Mouse (Mus musculus) lung, postnatal 14 days (tissue): ENCODE measurements around the gene Prim2.
A peak's percentile ranks its signal among the peaks of the same experiment; 100 is the strongest.

Source experiments
- DNase-seq: peaks from one replicate; pipeline ENCODE4 v3.0.0; 2021

The Prim2 gene

DNA sequence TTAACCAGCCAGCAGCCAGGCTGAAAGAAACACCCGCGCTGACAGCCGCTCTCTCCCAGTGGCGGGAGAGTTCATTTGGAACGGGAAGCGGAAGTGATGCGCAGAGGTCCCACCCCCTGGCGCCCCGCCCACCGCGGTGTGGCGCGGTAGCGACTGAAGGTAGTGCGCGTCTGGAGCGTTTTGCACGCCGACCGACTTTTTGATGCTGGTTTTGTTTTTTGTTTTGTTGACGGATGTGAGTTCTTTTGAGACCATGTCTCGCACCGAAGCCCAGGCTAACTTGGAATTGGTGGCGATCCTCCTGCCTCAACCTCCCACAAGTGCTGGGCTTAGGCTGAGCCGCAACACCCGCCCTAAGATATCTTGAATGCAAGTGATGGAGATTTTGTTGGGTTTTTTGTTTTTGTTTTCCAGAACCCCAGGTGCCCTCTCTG, at the start of gene Prim2:
TSS of gene Prim2 (minus strand) at position 88 of the 434 bp plus-strand sequence.
- DNase-seq: peak; percentile 90

DNA sequence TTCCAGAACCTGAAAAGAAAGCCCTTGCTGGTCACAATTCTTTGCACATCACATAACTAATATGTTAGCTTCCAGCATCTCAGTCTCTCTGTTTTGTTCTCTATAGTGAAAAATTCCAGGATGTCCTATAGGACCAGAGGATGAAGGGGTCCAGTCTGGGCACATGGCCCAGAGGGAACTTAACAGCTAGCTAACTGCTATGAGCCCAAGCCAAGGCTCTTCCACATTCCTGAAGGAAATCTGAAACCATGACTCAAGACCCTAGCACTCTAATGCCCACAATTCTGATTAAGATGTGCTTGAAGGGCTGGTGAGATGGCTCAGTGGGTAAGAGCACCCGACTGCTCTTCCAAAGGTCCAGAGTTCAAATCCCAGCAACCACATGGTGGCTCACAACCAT, 48.0 kb upstream of the Prim2 start:
- DNase-seq: no peak

DNA sequence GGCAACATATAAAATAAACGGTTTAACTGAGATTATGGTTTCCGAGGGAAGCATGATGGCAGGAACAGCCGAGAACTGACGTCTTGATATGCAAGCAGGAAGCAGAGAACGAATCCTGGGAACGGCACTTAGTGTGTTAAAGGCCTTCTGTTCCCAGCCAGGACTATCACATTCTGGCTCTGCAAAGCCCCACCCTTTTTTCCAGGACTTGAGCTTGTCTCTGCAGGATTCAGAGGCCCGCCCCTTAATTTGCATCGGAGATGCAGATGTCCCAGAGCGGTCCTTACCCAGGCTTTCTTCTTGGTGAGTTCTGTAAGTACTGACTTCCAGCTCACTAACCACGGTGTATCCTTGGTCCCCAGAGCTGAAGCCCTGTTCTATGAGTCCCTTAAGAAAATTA, 45.2 kb upstream of the Prim2 start:
- DNase-seq: no peak

DNA sequence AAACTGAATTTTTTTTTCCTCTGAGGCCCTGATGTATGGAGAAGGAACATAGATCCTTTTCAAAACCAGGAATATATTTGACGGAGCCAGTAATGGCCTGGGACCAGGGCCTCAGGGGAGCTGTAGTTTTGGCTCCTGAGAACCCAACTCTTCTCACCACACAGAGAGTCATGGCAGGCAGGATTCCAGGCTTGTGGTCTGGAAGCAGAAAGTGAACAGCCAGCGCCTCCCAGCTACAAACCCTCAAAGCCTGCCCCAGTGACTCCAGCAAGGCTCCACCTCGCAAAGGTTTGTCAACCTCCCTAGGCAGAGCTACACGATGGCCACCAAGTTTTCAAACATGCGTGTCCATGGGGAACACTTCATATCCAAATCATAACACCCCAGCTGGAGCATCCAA, 42.4 kb upstream of the Prim2 start:
- no peak for DNase-seq

DNA sequence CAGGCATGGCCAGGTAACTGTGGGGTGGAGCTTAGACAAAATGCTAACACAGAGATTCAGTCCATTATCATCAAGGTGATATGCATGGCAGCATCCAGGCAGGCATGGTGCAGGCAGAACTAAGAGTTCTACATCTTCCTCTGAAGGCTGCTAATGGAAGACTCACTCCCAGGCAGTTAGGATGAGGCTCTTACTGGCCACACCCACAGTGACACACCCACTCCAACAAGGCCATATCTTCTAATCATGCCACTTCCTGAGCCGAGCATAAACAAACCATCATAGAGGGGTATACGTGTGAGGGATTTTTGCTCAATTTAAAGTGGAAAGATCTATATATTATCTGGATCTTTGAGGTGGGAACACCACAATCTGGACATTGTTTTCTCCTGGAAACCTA, 40.0 kb upstream of the Prim2 start:
- DNase-seq: no peak

DNA sequence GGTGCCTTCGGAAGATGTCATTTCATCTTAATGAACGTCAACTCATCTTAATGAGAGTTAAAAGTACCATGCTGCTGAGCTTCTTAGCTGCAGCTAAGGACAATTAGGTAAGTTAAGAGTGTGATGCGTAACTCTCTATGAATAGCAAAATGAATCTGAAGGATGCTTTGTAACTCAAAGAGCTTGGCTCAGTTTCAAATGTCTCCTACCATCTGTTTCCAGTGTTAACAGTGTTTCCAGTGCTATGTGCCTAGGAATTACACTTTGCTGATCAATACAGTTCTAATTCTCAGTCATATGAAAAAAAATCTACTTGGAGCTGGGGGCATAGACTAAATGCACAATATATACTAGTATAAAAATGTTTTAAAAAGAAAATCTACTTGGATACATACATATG, 31.6 kb upstream of the Prim2 start:
- DNase-seq: no peak

DNA sequence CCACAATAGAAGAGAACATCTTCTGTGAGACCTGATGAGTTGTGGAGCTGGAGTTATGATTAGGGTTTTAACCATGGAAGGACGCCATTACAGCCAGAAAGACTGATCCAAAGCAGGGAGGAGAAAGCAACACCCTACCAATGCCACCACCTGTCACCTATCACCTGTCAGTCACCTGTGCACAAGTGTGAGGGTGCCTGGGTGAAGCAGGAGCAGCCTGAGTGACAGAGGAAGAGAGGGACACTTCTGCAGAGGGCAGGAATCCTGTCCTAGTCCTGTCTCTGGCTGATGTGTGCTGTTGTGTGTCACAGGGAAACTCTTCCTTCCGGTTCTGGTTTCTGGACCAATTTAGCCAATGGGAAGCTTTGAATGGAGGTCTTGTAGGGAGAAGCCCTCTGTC, 26.4 kb upstream of the Prim2 start:
- no peak for DNase-seq

DNA sequence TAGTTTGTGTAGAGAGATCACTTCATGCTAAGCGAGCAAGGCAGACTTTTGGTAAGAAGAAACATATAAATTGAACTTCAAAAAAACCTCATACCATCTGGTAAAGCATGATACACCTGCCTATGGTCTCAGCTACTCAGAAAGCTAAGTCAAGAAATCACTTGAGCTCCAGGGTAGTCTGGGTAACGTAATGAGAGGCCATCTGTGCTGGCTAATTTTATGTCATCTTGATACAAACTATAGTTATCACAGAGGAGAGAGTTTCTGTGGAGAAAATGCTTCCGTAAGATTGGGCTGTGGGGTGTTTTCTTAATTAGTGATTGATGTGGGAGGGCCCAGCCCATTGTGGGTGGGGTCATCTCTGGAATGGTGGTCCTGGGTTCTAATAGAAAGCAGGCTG, 24.3 kb upstream of the Prim2 start:
- DNase-seq: no peak

DNA sequence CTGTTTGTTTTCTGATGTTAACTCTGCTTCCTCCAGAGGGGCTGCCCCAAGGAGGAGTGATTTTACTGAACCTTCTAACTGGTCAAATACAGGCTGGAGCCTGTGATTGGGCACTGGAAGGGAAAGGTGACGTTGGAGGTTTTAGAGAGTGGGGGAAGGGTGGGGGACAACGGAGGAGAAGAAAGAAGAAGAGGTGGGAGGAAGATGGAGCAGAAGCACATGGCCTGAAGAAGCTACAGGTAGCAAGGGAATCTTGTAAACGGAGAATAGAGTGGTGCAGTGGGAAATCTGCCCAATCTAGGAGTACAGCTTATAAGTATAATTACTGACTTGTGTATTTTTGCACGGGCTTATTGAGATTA, 20.5 kb upstream of the Prim2 start:
- DNase-seq: no peak

DNA sequence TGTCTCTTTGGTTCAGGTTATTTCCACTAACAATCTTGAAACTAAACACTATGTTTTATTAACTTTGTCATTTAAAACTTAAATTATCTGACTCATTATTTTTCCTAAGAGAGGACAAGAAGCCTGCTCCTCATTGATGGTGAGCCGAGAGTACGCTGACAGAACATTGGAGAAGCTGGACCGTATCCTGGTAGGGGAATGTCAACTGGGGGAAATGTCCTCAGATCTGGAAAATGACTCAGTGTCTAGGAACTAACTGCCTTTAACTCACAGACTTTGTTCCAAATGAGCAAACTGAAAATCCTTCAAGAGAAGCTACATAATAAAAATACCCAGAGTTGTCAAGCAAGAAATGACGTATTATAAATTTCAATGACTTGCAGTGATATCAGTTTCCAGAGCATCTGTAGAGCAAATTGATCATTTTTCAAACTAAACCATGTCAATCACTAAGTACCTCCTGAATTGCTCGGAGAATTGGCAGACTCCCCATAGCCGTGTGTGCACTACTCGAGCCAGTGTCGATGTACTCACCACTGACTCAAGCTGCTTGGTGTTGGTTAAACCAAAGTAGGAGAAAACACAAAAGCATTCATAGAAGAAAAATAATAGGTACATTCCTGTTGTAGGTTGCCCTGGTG, 20.0 kb upstream of the Prim2 start:
- DNase-seq: no peak

DNA sequence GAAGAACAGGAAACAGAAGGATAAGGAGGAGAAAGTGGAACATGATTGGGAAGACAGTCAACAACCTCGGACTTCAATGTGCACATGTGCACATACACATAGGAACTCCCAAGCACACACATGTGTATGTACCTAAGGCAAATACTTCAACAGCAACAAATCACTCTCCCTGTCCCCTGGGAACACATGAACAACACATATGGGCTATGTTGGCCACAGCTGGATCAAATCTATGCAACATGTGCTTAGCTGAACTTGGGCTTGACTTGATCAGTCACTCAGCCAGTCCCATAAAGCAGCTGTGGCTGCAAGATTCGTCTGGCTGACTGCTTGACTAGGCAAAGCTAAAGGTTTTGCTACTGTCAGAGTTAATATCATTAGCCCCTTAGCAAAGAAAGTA, 19.2 kb upstream of the Prim2 start:
- no peak for DNase-seq

DNA sequence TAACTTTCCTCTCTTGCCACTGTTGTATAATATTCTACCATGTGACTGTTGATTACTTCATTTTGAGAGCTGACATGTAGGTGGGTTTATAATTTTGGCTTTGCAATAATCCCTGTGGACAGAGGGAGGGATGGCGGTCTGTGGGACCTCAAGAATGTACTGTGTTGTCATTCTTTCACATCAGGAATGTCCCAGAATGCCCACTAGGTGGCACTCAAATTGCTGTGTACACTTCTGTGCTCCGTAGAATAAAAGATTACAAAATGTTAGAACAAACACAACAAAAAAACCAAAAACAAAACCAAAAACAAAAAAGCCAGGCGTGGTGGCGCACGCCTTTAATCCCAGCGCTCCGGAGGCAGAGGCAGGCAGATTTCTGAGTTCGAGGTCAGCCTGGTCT, 14.9 kb upstream of the Prim2 start:
- DNase-seq: peak; percentile 45

DNA sequence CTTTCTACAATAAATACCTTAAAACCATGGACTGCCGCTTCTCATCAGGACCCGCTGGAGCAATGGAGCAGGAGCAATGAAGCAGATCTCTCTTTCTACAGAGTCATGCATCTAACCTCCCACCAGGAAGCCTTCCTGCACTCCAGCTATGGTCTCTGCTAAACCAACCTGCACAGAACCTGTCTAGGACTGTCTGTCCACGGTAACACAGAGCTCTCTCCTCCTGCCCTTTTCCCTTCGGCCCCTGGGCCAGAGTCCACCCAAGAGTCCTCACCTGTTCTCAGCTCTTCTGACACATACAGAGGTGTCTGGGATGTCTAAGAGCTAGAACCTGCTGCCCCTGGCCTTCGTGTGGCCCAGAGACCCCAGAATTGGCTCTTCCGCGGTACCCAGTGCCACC, 11.3 kb upstream of the Prim2 start:
- no peak for DNase-seq

DNA sequence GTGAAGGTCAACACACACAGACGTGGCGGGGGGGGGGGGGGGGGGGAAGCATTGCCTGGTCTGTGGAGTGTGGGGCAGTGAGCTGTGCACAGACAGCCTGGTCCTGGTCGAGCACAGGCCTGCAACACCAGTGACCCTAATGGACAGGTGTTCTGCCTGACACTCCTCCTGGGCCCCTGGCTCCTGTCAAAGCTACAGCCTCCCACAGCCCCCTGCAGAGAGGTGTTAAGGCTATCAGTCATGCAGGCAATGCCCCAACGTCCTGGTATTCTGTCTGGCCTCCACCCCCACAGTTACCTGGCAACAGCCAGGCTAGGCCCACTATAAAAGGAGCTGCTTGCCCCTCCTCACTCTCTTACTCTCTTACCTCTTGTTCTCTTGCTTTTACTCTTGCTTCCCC, 10.8 kb upstream of the Prim2 start:
- no peak for DNase-seq

DNA sequence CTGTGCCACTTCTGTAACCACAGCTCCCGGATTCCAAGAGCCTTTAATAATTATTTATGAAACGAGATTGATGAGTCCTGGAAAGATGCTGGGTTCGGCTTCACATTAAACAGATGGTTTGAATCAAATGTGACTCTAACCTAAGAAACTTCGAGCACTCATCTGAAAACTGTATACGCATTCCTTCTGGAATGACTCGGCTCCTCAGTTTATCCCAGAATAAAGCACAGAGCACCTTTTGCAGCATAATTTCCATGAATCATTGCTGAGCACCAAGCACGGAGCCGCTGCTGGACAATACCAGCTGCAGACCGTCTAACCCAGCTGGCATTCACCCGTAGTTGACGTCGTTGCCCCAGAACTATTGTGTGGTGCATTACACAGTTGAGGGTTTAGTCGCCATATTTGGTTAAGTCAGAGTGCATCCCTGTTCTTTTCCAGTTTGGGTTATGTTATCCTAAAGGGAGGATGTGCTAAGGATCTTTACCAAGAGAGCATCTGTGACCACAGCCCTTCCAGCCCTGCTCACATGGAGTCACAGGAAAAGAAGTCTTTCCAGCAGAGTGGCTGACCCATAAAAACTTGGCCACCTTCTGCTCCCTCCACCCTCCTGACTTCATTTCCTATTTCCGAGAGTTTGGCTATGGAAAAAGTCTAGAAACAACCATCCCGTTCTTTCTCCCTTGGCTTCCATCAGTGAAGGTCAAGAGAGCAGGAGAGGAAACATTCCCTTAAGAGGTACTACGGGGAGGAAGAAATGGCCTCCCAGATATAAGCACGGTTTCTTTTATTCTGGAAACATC, 3.8 kb upstream of the Prim2 start:
- DNase-seq: no peak

DNA sequence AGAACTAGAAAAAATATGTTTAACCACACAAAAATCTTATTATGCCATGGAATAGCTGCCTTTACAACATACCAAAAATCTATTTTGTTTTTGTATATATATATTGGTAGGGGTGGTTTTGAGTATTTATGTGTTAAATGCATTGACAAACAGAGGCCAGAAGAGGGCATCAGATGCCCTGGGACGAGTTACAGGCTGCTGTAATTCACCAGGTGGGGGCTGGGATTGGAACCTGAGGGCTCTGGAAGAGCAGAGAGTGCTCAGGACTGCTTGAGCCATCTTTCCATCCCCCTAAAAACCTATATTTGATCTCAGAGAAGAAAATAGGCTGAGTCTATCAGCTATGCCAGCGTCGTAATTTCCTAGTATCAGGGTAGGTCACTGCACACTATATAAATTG, 2.9 kb upstream of the Prim2 start:
- peak; percentile 28 for DNase-seq

DNA sequence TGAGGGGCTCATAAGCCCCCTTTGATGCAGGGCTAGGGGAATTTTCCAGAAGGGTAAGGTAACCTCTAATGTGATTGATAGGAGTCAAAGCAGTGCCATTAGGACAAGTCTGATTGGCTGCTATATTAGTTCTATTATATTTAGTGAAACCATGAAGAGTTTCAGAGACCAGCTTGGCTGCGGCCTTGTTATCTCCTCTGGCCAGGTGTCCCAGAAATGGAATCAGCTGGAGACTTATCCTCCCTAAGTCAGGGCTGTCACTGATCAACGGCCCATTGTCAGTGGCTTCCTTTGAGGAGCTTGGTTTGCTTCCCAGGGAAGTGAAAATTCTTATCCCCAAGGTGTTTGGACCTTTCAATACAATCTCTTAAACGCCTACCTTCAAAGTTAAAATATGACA, 2.5 kb upstream of the Prim2 start:
- no peak for DNase-seq

DNA sequence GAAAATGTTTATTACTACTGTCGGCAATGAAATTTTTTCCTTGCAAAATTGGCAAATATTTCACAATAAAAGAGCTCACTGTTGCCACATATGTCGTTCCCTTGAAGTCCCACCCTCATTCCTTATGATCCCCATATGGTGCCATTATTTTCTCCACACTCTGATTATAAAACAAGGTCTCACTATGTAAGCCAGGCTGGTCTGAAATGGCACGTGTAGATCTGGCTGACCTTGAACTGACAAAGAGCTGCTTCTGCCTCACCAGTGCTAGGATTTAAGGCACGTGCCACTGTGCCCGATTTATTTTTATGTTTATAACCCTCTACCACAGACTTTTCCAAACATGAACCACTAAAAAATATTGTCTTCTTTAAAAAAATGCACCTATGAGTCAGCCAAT, 1.8 kb upstream of the Prim2 start:
- DNase-seq: no peak

DNA sequence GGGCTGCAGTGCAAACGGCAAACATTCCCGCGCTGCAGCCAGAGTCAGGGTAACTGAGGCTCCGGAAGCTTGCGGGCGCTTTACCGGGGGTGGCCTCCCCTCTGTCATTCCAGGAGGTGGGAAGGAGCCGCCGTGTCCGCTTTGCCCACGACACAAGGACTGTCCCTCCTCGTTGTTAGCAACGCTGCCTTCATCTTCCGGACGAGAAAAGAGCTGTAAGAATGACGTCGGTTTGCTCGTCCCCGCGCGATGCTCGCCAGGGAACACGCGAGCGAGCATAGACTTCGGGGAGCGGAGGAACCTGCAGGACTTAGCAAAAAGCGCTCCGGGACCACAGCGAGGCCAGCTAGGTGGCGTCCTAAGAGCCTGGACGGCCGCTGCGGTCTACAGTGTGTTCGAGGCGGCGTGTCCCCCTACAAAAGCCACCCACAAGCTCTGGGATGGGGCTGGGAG, 595 bp upstream of the Prim2 start:
- peak; percentile 55 for DNase-seq

DNA sequence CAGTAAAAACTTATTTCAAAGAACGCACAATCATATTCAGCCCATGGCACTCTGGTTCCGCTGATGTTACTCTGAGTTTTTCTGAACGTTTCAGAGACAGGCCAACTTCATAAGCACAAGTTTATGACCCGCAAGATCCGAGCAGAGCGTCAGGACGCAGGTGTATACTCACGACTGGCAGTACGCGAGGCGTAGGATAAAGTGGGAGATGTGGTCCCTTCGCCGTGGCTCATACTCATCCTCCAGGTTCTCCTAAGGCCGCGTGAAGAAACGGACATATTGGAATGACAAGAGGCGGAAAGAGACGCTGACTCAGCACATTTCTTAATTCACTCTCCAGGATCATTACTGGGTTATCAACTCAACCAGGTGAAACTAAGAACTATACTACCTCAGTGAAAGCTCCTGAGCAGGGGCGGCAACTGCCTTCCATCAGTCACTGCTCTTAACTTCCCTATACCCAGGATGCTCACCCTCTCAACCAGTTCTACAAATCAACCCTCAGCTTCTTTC, 5.9 kb downstream of the Prim2 start:
- no peak for DNase-seq

DNA sequence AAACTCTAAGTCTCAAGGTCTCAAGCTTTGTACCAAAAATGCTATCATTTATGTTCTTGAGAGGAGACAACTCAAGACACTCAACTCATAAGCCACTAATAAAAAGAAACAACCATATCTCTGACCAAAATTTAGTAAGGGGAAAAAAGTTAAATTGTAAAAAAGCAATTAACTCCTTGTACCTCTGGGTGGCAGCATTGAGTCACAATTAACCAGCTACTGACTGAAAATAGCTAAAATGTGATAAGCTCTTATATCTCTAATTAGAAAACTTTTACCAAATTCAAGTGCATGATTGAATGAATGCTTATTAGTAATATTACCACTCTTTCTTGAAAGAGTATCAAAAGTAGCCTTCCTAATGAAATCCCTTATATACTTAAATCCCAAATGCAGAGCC, 6.4 kb downstream of the Prim2 start:
- peak; percentile 43 for DNase-seq

DNA sequence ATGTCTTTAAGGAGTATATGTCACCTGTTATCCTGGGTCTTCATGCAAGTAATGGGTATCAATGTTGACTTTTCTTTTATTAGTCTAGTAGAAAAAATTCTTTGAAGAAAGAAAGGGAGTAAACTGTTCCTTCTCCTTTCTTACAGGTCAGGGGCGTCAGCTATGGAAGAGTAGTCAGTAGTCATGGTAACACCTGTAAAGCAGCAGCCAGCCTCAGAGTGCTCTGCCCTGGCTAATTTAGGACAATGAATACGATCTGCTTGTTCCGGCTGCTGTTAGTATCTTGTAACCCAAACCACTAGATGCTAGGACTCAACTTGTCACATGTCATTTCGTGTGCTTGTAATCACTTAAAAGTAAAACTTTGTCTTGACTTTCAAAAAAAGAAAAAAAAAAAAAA, 11.3 kb downstream of the Prim2 start:
- no peak for DNase-seq

DNA sequence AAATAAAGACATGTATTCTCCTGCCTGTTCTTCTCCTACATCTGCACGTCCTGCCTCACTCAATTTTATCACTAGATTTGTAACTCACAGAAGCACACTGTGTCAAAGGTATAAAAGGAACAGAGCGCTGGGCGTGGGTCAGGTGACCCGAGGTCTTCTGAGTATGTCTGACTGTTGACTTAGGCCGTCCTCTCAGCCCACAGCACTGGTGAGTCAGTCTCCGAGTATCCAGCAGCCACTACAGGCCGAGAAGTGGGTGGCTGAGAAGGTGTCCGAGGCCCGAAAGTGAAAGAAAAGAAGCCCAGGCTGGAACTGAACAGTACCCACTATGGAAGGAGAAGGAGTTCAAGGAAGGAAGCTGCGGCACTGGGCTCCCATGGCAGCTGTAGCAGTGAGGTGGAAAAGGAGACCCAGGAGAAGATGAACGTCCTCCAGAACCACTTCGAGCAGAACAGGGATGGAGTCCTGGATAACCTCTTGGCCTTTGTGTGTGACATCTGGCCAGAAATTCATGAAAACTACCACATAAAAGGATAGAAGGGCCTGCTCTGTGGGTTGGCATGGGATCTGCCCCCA, 11.9 kb downstream of the Prim2 start:
- DNase-seq: peak; percentile 24

DNA sequence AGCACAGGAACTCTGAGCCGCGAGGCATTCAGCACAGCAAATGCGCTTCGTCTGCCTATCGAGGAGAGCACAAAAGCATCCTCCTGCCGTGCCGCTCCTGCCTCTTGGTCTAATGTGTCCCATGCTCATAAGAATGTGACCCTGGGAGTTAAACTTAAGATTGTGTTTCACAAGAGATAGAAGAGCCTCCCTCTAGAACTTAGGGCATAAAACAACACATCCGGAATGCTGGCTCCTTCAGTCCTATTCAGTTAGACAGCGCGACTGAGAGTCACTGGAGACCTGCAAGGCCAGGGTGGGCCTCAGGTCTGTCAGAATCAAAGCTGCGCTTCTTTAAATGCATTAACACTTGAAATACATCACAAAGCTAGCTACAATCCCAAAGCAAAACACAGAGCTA, 18.7 kb downstream of the Prim2 start:
- no peak for DNase-seq
